Comparison of ENCODE assay signal across 27 mouse cellular contexts in genomic region chr4:59634532-59634931, GRCm38 (mm10).
"Had no signal": no experiment of that assay in that cellular context is flagged by ENCODE, and none has a peak within 500 bp of the region (broad histone marks: within the 10 kb centered on the region; RNA-seq: fewer than 3 reads in every experiment).

No protein-coding gene starts in this region.

- DNase-seq: cerebellum, adult 8-10 months; cerebellum, adult 9-10 months; cerebellum, postnatal 10 days; cerebellum, postnatal 14 days; cerebellum, postnatal 25 days; cerebellum, postnatal 36 days; embryo, embryonic 11 days; forebrain, postnatal 0 days; gastrocnemius, adult 2 months; gastrocnemius, postnatal 10 days; gastrocnemius, postnatal 14 days; gastrocnemius, postnatal 25 days; gastrocnemius, postnatal 36 days; heart, adult 18-20 months; heart, adult 2 months had no signal

- H3K36me3 ChIP-seq: embryonic facial prominence, embryonic 10.5 days; embryonic facial prominence, embryonic 12.5 days; embryonic facial prominence, embryonic 13.5 days; embryonic facial prominence, embryonic 15.5 days; forebrain, embryonic 10.5 days; forebrain, embryonic 12.5 days; forebrain, embryonic 15.5 days; heart, embryonic 10.5 days had no signal

- H3K9me3 ChIP-seq: embryonic facial prominence, embryonic 10.5 days; embryonic facial prominence, embryonic 12.5 days; embryonic facial prominence, embryonic 13.5 days; embryonic facial prominence, embryonic 15.5 days; forebrain, embryonic 10.5 days; forebrain, embryonic 12.5 days; forebrain, embryonic 13.5 days; forebrain, embryonic 15.5 days; heart, embryonic 10.5 days had no signal

- ATAC-seq: forebrain, embryonic 13.5 days; forebrain, embryonic 14.5 days; forebrain, embryonic 15.5 days; forebrain, embryonic 16.5 days; forebrain, postnatal 0 days had no signal

- H3K9ac ChIP-seq: embryonic facial prominence, embryonic 12.5 days; embryonic facial prominence, embryonic 13.5 days; embryonic facial prominence, embryonic 15.5 days; forebrain, embryonic 12.5 days; forebrain, embryonic 13.5 days; forebrain, embryonic 15.5 days; forebrain, postnatal 0 days had no signal

- H3K27ac ChIP-seq: embryonic facial prominence, embryonic 10.5 days; embryonic facial prominence, embryonic 12.5 days; embryonic facial prominence, embryonic 13.5 days; embryonic facial prominence, embryonic 15.5 days; forebrain, embryonic 10.5 days; forebrain, embryonic 12.5 days; forebrain, embryonic 13.5 days; forebrain, embryonic 15.5 days; gastrocnemius, adult 2 months; heart, adult 2 months; heart, embryonic 10.5 days had no signal

- H3K4me3 ChIP-seq: embryonic facial prominence, embryonic 10.5 days; embryonic facial prominence, embryonic 12.5 days; embryonic facial prominence, embryonic 13.5 days; embryonic facial prominence, embryonic 15.5 days; erythroblast, embryonic 14.5 days; forebrain, embryonic 10.5 days; forebrain, embryonic 12.5 days; forebrain, embryonic 13.5 days; forebrain, embryonic 15.5 days; gastrocnemius, adult 2 months; heart, adult 2 months; heart, embryonic 10.5 days had no signal

- H3K4me2 ChIP-seq: embryonic facial prominence, embryonic 12.5 days; embryonic facial prominence, embryonic 13.5 days; embryonic facial prominence, embryonic 15.5 days; forebrain, embryonic 12.5 days; forebrain, embryonic 13.5 days; forebrain, embryonic 15.5 days had no signal

- H3K27me3 ChIP-seq: embryonic facial prominence, embryonic 12.5 days; embryonic facial prominence, embryonic 13.5 days; embryonic facial prominence, embryonic 15.5 days; forebrain, embryonic 12.5 days; forebrain, embryonic 13.5 days; forebrain, embryonic 15.5 days had no signal
